Mouse (Mus musculus) inflammation-experienced regulatory T-cells, adult 6 months (primary cell): ENCODE measurements at regions not wholly inside any gene's neighbourhood (a gene's known extent, or its start where the extent isn't known, plus 50 kb on each side); places are given as distances from the start of the nearest gene placed in this dataset.

Source experiments
- ATAC-seq: one replicate; pipeline ENCODE4 v1.8.0; 2017

- ATAC-seq, result peak; percentile 81
Measured at GRCm38 (mm10) chr3:137795754-137796315, 68.5 kb upstream of the H2afz start.

DNA sequence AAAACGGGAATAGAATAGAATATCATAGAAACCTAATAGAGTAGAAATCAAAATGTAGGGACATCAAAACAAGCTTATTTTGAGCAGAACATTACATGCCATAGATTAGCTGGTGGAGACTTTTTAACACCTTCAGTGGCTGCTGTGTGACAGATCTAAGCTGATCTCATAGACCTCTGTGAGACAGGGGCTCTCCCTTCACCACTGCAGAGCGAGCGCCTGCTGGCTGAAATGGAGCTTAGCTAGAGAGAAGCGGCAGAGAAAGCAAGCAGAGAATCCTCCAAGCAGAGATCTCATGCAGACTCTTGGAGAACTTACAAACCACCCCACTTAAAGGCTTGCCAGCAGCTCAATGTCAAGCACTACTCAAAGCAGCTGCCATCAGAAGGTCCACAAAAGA lies 65.5 kb upstream of the H2afz start:
- ATAC-seq, result peak; percentile 53

DNA sequence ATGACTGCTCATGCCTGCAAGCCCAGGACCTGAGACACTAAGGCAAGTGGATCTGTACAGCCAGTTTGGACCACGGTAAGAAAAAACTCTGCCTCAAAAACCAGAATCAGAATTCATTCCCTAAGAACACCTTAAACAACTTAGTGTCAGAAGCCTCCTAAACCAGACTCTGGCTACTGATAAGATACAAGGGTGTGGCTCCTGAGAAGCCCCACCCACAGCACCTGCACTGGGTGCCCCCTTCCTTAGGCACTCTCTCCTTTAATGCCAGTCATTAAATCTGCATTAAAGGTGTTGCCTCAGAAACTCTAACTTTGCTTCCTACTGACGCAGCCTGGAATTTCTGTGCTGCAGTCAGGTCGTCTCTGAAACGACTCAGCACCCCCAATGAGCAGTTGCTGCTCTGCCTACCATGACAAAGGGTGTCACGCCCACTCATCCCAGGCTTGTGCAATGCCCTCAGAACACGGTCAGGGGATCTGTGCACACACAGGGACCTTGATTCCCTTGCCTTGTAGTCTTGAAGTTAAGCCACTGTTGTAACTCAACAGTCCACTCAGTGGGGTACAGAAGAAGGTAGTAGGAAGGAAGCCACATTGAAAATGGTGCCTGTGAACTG lies 62.8 kb upstream of the H2afz start:
- no peak for ATAC-seq

DNA sequence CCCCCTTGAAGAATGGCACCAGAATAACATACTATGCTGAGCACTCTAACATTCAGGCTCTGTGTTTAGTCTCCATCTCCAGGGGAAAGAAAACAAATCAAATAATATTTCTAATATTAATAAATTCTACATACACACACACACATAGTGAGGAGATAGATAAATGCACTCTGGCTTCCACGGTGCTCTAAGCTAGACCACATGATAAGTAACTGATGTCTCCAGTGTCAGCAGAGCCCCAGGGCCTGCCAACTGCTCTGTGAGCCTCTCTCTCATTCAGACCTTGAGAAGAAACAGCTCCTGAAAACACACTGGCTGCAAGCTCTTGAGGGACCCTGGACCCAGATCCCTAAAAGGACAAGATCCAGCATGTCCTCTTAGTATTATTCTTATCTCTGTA lies 56.9 kb upstream of the H2afz start:
- ATAC-seq, result no peak

GRCm38 (mm10) chr3:137807913-137808684 lies 56.2 kb upstream of the H2afz start:
- ATAC-seq, result no peak

GRCm38 (mm10) chr3:137810123-137810522 lies 54.2 kb upstream of the H2afz start:
- peak; percentile 87 for ATAC-seq
